Mouse (Mus musculus) cerebellum, adult 2 months (tissue): ENCODE measurements around the gene Ctrc.

Experiments used
- CTCF ChIP-seq: fragments of 200-500 bp; IDR thresholded peaks from 2 replicates; pipeline ENCODE4 v1.5.1; 2011; ENCODE audit warnings: low read depth, mild to moderate bottlenecking, control low read depth, low read length, moderate library complexity, borderline replicate concordance; ENCODE audit not compliant: insufficient read depth
- POLR2A ChIP-seq: fragments of 200-500 bp; IDR thresholded peaks from 2 replicates; pipeline ENCODE4 v1.6.1; 2011; ENCODE audit warnings: low read length, control low read depth, borderline replicate concordance; ENCODE audit not compliant: insufficient read depth

GRCm38 (mm10) chr4:141805886-141806285 is 40.3 kb downstream of the Ctrc start:
- TF ChIP-seq CTCF: no peak
- no peak for TF ChIP-seq POLR2A
